Mouse (Mus musculus) kidney, embryonic 14.5 days (tissue): Measurements from ENCODE around the gene Rsu1. TPM values are rescaled to one million over a fixed set of nuclear protein-coding genes. Genes with fewer than 3 reads are reported as not detected.

Source experiments
- ATAC-seq: fragments of 200-750 bp; cut with Nextera tagmentation; 2 replicates; pipeline ENCODE4 v1.8.0; 2017; ENCODE audit warnings: moderate number of reproducible peaks, mild to moderate bottlenecking, moderate TSS enrichment, moderate library complexity; ENCODE audit not compliant: low FRiP score, low TSS enrichment
- H3K27ac ChIP-seq: fragments of 300-500 bp; sonication (generic); 2 replicates; pipeline ENCODE4 v1.5.1; 2014; ENCODE audit warnings: low read depth, mild to moderate bottlenecking, low read length, moderate library complexity, mixed read lengths
- H3K27me3 ChIP-seq: fragments of 300-500 bp; sonication (generic); 2 replicates; pipeline ENCODE4 v1.6.1; 2014; ENCODE audit warnings: mild to moderate bottlenecking, low read length; ENCODE audit not compliant: control insufficient read depth, insufficient read depth
- H3K36me3 ChIP-seq: fragments of 300-500 bp; sonication (generic); 2 replicates; pipeline ENCODE4 v1.6.1; 2014; ENCODE audit warnings: low read length, mixed read lengths; ENCODE audit not compliant: control insufficient read depth, insufficient read depth
- H3K4me1 ChIP-seq: fragments of 300-500 bp; sonication (generic); 2 replicates; pipeline ENCODE4 v1.6.1; 2014; ENCODE audit warnings: low read length, mixed read lengths; ENCODE audit not compliant: control insufficient read depth, insufficient read depth
- H3K4me2 ChIP-seq: fragments of 300-500 bp; sonication (generic); replicated peaks from 2 replicates; pipeline ENCODE4 v1.6.1; 2014; ENCODE audit warnings: low read depth, mild to moderate bottlenecking, low read length
- H3K4me3 ChIP-seq: fragments of 300-500 bp; sonication (generic); 2 replicates; pipeline ENCODE4 v1.5.1; 2014; ENCODE audit warnings: mild to moderate bottlenecking, low read length
- H3K9ac ChIP-seq: fragments of 300-500 bp; sonication (generic); 2 replicates; pipeline ENCODE4 v1.6.1; 2014; ENCODE audit warnings: low read depth, mild to moderate bottlenecking, low read length, moderate library complexity
- H3K9me3 ChIP-seq: fragments of 300-500 bp; sonication (generic); 2 replicates; pipeline ENCODE4 v1.6.1; 2016; ENCODE audit warnings: low read length; ENCODE audit not compliant: control insufficient read depth
- WGBS: fragments of 180-500 bp; shearing (Covaris S2); extraction: QIAGEN DNeasy Blood & Tissue Kit; methylation state at CpG from one replicate; pipeline ENCODE4 v1.1.7; 2014; 5-methylcytosine and 5-hydroxymethylcytosine counted together
- polyA plus RNA-seq: library from polyadenylated mRNA; unstranded; fragments of >200 nt; fragmentation: Nextera tagmentation; extraction: Ambion mirVana; gene quantifications from 2 replicates; pipeline ENCODE4 v1.2.1, GENCODE M21; 2014

The Rsu1 gene
- polyA plus RNA-seq, 1 experiment from 2014 or later, result 119 TPM

DNA sequence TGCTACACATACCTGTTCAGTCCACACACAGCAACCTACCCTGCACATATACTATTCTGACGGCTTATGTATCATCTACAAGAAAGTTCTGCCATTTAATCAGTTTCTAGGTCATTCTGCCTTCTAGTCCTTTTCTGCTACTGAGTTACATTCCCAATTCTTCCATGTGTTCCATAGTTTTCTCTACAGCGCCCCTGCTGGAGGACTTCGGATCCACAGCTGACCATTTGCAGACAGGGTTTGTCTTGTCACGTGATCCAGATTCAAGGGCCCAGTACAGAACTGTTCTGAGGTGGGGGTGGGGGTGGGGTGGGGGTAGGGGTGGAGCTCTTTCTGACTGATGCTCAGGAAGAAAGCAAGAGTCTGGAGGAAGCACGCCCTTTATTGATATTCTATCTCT is 102.5 kb downstream of the Rsu1 start:
- Histone ChIP-seq H3K4me1 (no peaks in the 10 kb centered on the region), H3K36me3 (0 out of 2 replicates have a peak, but pooled peaks cover 3% of the 10 kb centered on the region), H3K9me3 (no peaks in the 10 kb centered on the region), H3K27me3 (no peaks in the 10 kb centered on the region), H3K4me2 (no peak overlapping the region), H3K27ac (no peak overlapping the region), H3K4me3 (no peak overlapping the region), H3K9ac (no peak overlapping the region)
- 53% methylated on average over 5 of the region's 5 CpGs for WGBS
- no peak for ATAC-seq

DNA sequence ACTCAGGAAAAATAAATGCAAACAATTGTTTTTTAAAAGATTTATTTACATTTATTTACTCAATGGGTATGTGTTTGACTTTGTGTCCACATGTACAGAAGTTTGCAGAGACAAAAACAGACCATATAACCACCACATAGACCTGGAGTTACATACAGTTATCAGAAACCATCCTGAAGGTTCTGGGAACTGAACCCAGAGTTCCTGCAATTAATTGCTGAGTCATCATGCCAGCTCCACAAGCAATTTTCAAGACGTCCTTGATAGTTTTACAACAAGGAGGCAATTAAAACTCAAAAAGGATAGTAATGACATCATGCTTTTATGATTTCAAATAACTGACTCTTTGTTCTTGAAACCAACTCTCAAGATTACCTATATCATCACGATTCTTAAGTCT is 109.5 kb downstream of the Rsu1 start:
- ATAC-seq, result no peak
- WGBS, result 72% methylated on average over 2 of the region's 2 CpGs
- Histone ChIP-seq H3K9ac (no peak overlapping the region), H3K4me3 (no peak overlapping the region), H3K4me2 (no peak overlapping the region), H3K36me3 (no peaks in the 10 kb centered on the region), H3K27me3 (no peaks in the 10 kb centered on the region), H3K27ac (no peak overlapping the region), H3K4me1 (no peaks in the 10 kb centered on the region), H3K9me3 (no peaks in the 10 kb centered on the region)

DNA sequence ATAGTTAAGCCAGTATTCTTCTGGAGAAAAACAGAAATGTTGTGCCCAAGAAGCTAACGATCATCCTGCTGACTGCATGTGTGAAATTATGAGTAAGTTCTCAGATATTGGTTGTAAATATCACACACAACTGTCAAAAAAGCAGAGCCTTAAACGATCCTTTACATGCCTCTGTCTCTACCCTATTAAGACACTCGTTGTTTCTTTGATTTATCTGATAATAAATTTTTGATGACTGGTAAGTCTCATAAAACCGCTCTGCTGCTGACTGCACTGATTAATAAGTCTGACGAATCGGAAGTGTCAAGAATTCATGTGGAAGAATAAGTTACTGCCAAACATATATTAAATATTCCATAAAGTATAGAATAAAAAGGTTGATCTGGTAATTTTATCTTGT is 126.0 kb downstream of the Rsu1 start:
- no peaks in the 10 kb centered on the region for H3K4me1 ChIP-seq
- H3K4me3 ChIP-seq, result no peak overlapping the region
- H3K9me3 ChIP-seq, result no peaks in the 10 kb centered on the region
- H3K27ac ChIP-seq, result no peak overlapping the region
- no peaks in the 10 kb centered on the region for H3K27me3 ChIP-seq
- WGBS, result 62% methylated on average over 6 of the region's 6 CpGs
- no peak overlapping the region for H3K9ac ChIP-seq
- no peak overlapping the region for H3K4me2 ChIP-seq
- no peak for ATAC-seq
- no peaks in the 10 kb centered on the region for H3K36me3 ChIP-seq

DNA sequence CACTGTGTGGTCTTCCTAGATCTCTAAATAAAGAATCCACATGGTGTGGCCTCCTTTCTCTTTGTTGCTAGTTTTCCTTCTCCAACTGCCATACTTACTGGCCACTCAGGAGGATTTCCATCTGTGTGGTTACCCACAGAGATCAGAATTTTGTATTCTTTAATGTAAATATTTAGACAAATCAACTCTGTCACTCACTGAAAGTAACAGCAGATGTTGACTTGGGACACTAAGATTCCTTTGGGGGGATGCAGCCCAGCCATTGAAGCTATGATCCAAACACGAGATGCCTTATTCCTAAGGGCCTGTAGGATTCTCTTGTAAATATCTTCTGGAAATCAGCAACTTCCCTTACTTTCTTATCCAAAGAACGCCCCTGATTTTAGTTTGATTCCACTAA is 136.3 kb downstream of the Rsu1 start:
- ATAC-seq, result no peak
- Histone ChIP-seq H3K9ac (no peak overlapping the region), H3K4me1 (no peaks in the 10 kb centered on the region), H3K36me3 (no peaks in the 10 kb centered on the region), H3K27me3 (no peaks in the 10 kb centered on the region), H3K27ac (no peak overlapping the region), H3K4me2 (no peak overlapping the region), H3K4me3 (no peak overlapping the region), H3K9me3 (no peaks in the 10 kb centered on the region)
- 79% methylated on average over 2 of the region's 2 CpGs for WGBS

DNA sequence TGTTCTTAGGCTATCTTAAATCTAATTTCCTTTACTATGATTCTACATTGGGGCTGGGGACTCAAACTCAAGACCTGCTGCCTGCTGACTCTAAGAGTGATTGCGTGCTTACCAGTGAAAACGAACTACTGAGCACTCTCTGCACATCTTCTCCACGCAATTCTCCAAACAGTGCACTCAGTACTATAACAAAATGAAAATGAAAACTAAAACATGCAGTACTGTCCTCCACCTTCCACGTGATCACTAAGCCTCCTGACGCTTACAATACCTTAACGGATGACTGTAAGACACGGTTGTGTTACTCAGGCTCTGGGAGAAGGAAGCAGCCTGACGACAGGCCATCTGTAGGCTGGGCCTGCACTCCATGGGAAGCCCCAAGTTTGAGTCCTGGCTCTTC is 138.4 kb downstream of the Rsu1 start:
- whole genome bisulfite sequencing, result 89% methylated on average over 8 of the region's 8 CpGs
- no peak overlapping the region for H3K4me3 ChIP-seq
- no peak overlapping the region for H3K9ac ChIP-seq
- no peaks in the 10 kb centered on the region for H3K27me3 ChIP-seq
- no peaks in the 10 kb centered on the region for H3K36me3 ChIP-seq
- H3K9me3 ChIP-seq, result no peaks in the 10 kb centered on the region
- H3K4me1 ChIP-seq, result no peaks in the 10 kb centered on the region
- no peak overlapping the region for H3K27ac ChIP-seq
- ATAC-seq, result no peak
- H3K4me2 ChIP-seq, result no peak overlapping the region

DNA sequence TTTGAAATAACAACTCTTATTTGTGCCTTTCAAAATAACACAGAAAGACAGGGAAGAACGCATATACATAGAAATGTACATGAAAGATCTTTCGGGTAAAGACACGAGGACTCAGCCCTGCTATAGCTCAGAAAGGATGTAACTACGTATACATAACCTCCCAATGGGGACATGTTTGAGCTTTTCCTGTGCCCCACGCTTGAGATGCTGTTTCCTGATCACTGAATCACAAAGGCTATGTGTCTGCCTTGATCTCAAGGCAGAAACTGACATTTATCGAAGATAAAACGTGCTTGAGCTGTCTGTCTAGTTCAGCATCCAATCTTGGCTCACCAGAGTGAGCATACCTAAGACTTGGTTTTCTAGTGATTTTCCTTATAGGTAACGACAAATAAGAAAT is 138.8 kb downstream of the Rsu1 start:
- Histone ChIP-seq H3K27ac (no peak overlapping the region), H3K4me3 (no peak overlapping the region), H3K9ac (no peak overlapping the region), H3K27me3 (no peaks in the 10 kb centered on the region), H3K9me3 (no peaks in the 10 kb centered on the region), H3K4me1 (no peaks in the 10 kb centered on the region), H3K4me2 (no peak overlapping the region), H3K36me3 (no peaks in the 10 kb centered on the region)
- no peak for ATAC-seq
- 83% methylated on average over 8 of the region's 8 CpGs for WGBS

DNA sequence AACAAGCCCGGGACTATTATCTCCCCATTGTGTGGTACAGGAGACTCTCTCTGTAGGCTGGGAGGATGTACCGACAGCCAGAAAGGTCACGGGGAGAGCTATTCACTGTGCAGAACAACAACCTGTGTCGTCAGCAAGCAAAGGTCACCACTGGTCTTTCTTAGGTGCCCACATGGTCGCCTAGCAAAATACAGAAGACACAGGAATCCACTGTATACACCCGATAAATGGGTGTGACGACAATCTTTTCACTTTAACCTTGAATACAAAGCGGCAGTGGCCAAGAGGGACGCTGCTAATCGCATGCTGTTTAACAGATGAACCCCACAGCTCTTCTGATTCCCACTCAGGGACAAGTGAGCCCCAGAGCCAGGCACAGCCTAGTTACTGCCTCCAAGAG is 141.4 kb downstream of the Rsu1 start:
- H3K9me3 ChIP-seq, result no peaks in the 10 kb centered on the region
- H3K4me1 ChIP-seq, result no peaks in the 10 kb centered on the region
- H3K4me2 ChIP-seq, result no peak overlapping the region
- H3K9ac ChIP-seq, result no peak overlapping the region
- WGBS, result 76% methylated on average over 10 of the region's 10 CpGs
- no peaks in the 10 kb centered on the region for H3K36me3 ChIP-seq
- H3K27ac ChIP-seq, result no peak overlapping the region
- no peak for ATAC-seq
- no peaks in the 10 kb centered on the region for H3K27me3 ChIP-seq
- no peak overlapping the region for H3K4me3 ChIP-seq

DNA sequence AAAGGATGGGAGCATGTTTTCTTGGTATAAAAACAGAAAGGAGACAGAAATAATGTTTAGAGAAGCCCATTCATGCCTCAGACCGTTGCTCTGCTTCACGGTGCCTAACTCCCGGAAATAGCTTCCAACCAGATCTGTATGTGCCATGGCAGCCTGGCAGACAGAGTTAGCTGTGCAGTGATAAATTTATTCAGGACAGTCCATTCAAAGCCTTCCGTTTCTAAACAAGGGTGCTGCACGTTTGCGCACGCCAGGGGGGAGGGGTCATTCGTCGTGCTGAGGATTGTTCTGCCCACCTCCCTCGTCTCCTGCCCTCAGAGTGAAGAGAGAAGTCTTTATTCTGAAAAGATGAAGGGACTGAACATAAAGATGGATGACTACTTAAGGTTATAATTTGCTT is 141.9 kb downstream of the Rsu1 start:
- H3K27ac ChIP-seq, result no peak overlapping the region
- H3K9ac ChIP-seq, result no peak overlapping the region
- 48% methylated on average over 10 of the region's 10 CpGs for WGBS
- no peaks in the 10 kb centered on the region for H3K36me3 ChIP-seq
- no peaks in the 10 kb centered on the region for H3K9me3 ChIP-seq
- no peaks in the 10 kb centered on the region for H3K4me1 ChIP-seq
- H3K4me3 ChIP-seq, result no peak overlapping the region
- ATAC-seq, result peak; percentile 55; the same call in 1 of the 2 replicates
- no peaks in the 10 kb centered on the region for H3K27me3 ChIP-seq
- no peak overlapping the region for H3K4me2 ChIP-seq

DNA sequence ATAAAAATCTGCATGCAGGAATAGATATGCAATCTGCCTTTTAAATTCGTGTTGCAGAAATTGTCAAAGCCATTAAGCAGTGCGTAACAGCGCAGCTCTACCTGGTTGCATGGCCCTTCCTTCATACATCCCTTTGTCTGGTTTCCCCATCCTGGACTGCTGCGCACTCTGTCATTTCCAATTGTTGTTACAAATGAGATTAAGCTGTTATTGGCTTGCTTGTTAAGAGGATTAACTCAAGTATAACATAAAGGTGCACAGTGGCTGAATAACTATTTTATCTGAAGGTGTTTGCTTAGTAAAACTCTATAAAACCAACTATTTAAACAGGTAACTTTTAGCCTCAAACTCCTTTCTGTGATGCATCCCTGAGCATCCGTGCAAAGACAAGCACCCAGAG is 150.8 kb downstream of the Rsu1 start:
- no peaks in the 10 kb centered on the region for H3K9me3 ChIP-seq
- H3K4me1 ChIP-seq, result no peaks in the 10 kb centered on the region
- no peak overlapping the region for H3K9ac ChIP-seq
- H3K4me3 ChIP-seq, result no peak overlapping the region
- no peaks in the 10 kb centered on the region for H3K27me3 ChIP-seq
- ATAC-seq, result no peak
- H3K4me2 ChIP-seq, result no peak overlapping the region
- H3K36me3 ChIP-seq, result no peaks in the 10 kb centered on the region
- H3K27ac ChIP-seq, result no peak overlapping the region
- WGBS, result 91% methylated on average over 5 of the region's 5 CpGs

DNA sequence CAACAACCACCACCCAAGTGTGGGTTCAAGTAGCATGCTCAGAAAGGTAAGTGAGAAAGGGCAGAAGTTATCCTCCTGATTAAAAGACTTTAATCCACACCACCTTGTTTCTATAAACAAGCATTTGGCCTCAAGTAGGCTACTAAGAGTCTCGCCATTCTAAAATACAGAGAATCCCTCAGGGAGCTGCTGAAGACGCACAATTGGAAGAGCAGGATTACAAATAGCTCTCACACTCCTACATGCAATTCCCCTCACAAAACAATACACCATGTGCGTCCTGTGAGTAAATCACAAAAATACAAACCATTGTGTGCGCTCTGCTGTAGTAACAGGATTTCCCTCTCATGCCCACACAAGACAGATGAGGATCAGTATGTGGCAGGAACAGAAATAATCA is 153.3 kb downstream of the Rsu1 start:
- Histone ChIP-seq H3K9me3 (no peaks in the 10 kb centered on the region), H3K4me1 (no peaks in the 10 kb centered on the region), H3K27me3 (no peaks in the 10 kb centered on the region), H3K4me3 (no peak overlapping the region), H3K27ac (no peak overlapping the region), H3K9ac (no peak overlapping the region), H3K36me3 (no peaks in the 10 kb centered on the region), H3K4me2 (no peak overlapping the region)
- WGBS, result 72% methylated on average over 4 of the region's 4 CpGs
- no peak for ATAC-seq
